Mouse (Mus musculus): ENCODE measurements around the gene B130006D01Rik. TPM values are rescaled to one million over a fixed set of nuclear protein-coding genes. Genes with fewer than 3 reads are reported as not detected.

Gene B130006D01Rik
- total RNA-seq (2022) = 1 to 10 TPM; 1.9 to 2.4 (median 1.9) TPM

GRCm38 (mm10) chr11:95723287-95723686 lies at the start of gene B130006D01Rik:
B130006D01Rik (plus strand) TSS chr11:95723587.
- DNase-seq (ENCODE audit: low spot score in 2 of 2) = no peak

- no peak for DNase-seq (ENCODE audit: low spot score in 2 of 2)
These were observed 47.9 kb upstream of the B130006D01Rik start for GRCm38 (mm10) chr11:95675498-95675897.

- peak in 1 of 2 experiments; percentile 40 for DNase-seq (ENCODE audit: low spot score in 2 of 2)
These were observed 47.1 kb upstream of the B130006D01Rik start for GRCm38 (mm10) chr11:95676307-95676706.

- no peak for DNase-seq (ENCODE audit: low spot score in 2 of 2)
These were observed 45.3 kb upstream of the B130006D01Rik start for GRCm38 (mm10) chr11:95677925-95678701.

GRCm38 (mm10) chr11:95681995-95682601 lies 41.3 kb upstream of the B130006D01Rik start:
- DNase-seq (ENCODE audit: low spot score in 2 of 2) = no peak

- no peak for DNase-seq (ENCODE audit: low spot score in 2 of 2)
These were observed 40.4 kb upstream of the B130006D01Rik start for GRCm38 (mm10) chr11:95682946-95683345.

GRCm38 (mm10) chr11:95686031-95686430 lies 37.4 kb upstream of the B130006D01Rik start:
- peak; percentile 54 to 85 for DNase-seq (ENCODE audit: low spot score in 2 of 2)

GRCm38 (mm10) chr11:95687084-95687656 lies 36.2 kb upstream of the B130006D01Rik start:
- DNase-seq (ENCODE audit: low spot score in 2 of 2) = no peak

- no peak for DNase-seq (ENCODE audit: low spot score in 2 of 2)
These were observed 34.9 kb upstream of the B130006D01Rik start for GRCm38 (mm10) chr11:95688515-95688914.

GRCm38 (mm10) chr11:95688981-95689380 lies 34.4 kb upstream of the B130006D01Rik start:
- no peak for DNase-seq (ENCODE audit: low spot score in 2 of 2)

- no peak for DNase-seq (ENCODE audit: low spot score in 2 of 2)
These were observed 33.8 kb upstream of the B130006D01Rik start for GRCm38 (mm10) chr11:95689544-95689943.

- DNase-seq (ENCODE audit: low spot score in 2 of 2) = no peak
These were observed 24.8 kb upstream of the B130006D01Rik start for GRCm38 (mm10) chr11:95698541-95698940.

GRCm38 (mm10) chr11:95700778-95701739 lies 22.3 kb upstream of the B130006D01Rik start:
- no peak for DNase-seq (ENCODE audit: low spot score in 2 of 2)

- no peak for DNase-seq (ENCODE audit: low spot score in 2 of 2)
These were observed 19.1 kb upstream of the B130006D01Rik start for GRCm38 (mm10) chr11:95704032-95704969.

GRCm38 (mm10) chr11:95704970-95705330 lies 18.4 kb upstream of the B130006D01Rik start:
- DNase-seq (ENCODE audit: low spot score in 2 of 2) = no peak

- no peak for DNase-seq (ENCODE audit: low spot score in 2 of 2)
These were observed 13.8 kb upstream of the B130006D01Rik start for GRCm38 (mm10) chr11:95709534-95710040.

- DNase-seq (ENCODE audit: low spot score in 2 of 2) = no peak
These were observed 12.9 kb upstream of the B130006D01Rik start for GRCm38 (mm10) chr11:95710478-95710877.

- DNase-seq (ENCODE audit: low spot score in 2 of 2) = peak in 1 of 2 experiments; percentile 15
These were observed 11.3 kb upstream of the B130006D01Rik start for GRCm38 (mm10) chr11:95712085-95712562.

GRCm38 (mm10) chr11:95712563-95713224 lies 10.7 kb upstream of the B130006D01Rik start, which contains the start of gene Zfp652:
Zfp652 (plus strand) TSS chr11:95712673.
- DNase-seq (ENCODE audit: low spot score in 2 of 2) = peak; percentile 64 to 66

All from layer of hippocampus, adult 8-10 months (tissue).